Mouse (Mus musculus) kidney, adult 2 months (tissue): ENCODE data around the gene Ankib1. TPM values are rescaled to one million over a fixed set of nuclear protein-coding genes. Genes with fewer than 3 reads are reported as not detected.

Experiments used
- DNase-seq: peaks from one replicate; pipeline ENCODE4 v3.0.0; 2021
- H3K27ac ChIP-seq: fragments of 200-500 bp; 2 replicates; pipeline ENCODE4 v1.5.1; 2012; ENCODE audit warnings: low read depth, low read length, control low read depth, inconsistent platforms; ENCODE audit not compliant: insufficient read depth
- H3K27me3 ChIP-seq: fragments of 200-500 bp; replicated peaks from 2 replicates; pipeline ENCODE4 v1.6.1; 2012; ENCODE audit warnings: mild to moderate bottlenecking, moderate library complexity, low read length, inconsistent platforms; ENCODE audit not compliant: control insufficient read depth, insufficient read depth
- H3K36me3 ChIP-seq: fragments of 200-500 bp; 2 replicates; pipeline ENCODE4 v1.6.1; 2012; ENCODE audit warnings: mild to moderate bottlenecking, moderate library complexity, low read length, inconsistent platforms; ENCODE audit not compliant: control insufficient read depth, insufficient read depth
- H3K4me1 ChIP-seq: fragments of 200-500 bp; 2 replicates; pipeline ENCODE4 v1.6.1; 2011; ENCODE audit warnings: low read length; ENCODE audit not compliant: control insufficient read depth, insufficient read depth
- H3K4me3 ChIP-seq: fragments of 200-500 bp; 2 replicates; pipeline ENCODE4 v1.5.1; 2011; ENCODE audit warnings: mild to moderate bottlenecking, low read depth, low read length, control low read depth; ENCODE audit not compliant: insufficient read depth
- CTCF ChIP-seq: fragments of 200-500 bp; conservative IDR thresholded peaks from 2 replicates; pipeline ENCODE4 v1.5.1; 2011; ENCODE audit warnings: low read depth, mild to moderate bottlenecking, control low read depth, low read length, moderate library complexity, mixed read lengths; ENCODE audit not compliant: insufficient read depth, insufficient read length
- POLR2A ChIP-seq: fragments of 200-500 bp; IDR thresholded peaks from one replicate; pipeline ENCODE4 v1.6.1; 2011; ENCODE audit warnings: low read depth, low read length, control low read depth
- WGBS: fragments of 180-500 bp; shearing (Covaris S2); methylation state at CpG from one replicate; pipeline ENCODE4 v1.1.7; 2018; 5-methylcytosine and 5-hydroxymethylcytosine counted together
- polyA plus RNA-seq: library from polyadenylated mRNA; depleted of rRNA; stranded (reverse); fragments of >200 nt; gene quantifications from 2 replicates; pipeline ENCODE4 v1.2.3, GENCODE M21; 2012

The Ankib1 gene
- polyA plus RNA-seq, 1 experiment: 22.3 TPM

DNA sequence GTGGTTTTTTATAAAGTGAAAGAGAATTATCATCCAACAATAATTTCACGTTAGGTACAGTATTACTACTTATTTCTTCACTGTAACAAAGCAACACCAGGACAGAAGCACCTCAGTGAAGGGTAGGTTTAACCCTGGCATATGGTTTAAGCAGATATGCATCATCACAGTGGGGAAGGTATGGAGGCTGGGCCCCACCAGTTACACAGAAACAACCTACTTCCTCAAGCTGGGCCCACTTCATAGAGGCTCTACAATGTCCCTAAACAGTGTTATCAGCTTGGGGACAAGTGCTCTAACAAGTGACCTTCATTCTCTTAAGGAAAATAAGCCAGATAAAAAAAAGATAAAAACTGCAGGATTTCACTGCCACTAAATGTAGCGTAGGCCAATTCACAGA is 79.9 kb downstream of the Ankib1 start:
- peaks cover 10% of the 10 kb centered on the region for H3K36me3 ChIP-seq
- no peak overlapping the region for H3K4me3 ChIP-seq
- H3K27me3 ChIP-seq: no peaks in the 10 kb centered on the region
- WGBS: 94% methylated on average over 2 of the region's 2 CpGs
- DNase-seq: no peak
- H3K4me1 ChIP-seq: no peaks in the 10 kb centered on the region
- H3K27ac ChIP-seq: no peak overlapping the region
- no peak for TF ChIP-seq POLR2A
- TF ChIP-seq CTCF: no peak

DNA sequence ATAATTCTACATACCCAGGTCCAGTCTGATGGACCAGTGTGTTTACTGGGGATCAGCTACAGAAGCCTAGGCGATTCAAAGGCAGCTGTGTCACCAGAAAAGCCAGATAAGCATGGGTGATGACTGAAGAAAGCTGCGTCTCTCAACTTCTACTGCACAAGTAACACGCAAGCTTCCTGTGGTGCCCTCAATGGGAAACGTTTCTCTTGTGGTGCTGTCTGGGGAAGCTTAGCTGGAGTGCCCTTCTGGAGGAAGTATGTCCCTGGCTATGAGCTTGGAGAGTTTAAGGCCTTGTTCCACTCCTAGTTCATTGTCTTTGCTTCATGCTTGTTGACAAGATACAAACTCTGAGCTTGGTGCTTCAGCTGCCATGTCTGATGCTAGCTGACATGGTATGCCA is 83.4 kb downstream of the Ankib1 start:
- Histone ChIP-seq H3K36me3 (peaks cover 10% of the 10 kb centered on the region), H3K27me3 (no peaks in the 10 kb centered on the region), H3K4me1 (no peaks in the 10 kb centered on the region), H3K4me3 (no peak overlapping the region), H3K27ac (no peak overlapping the region)
- WGBS: 95% methylated on average over 4 of the region's 4 CpGs
- no peak for TF ChIP-seq POLR2A
- TF ChIP-seq CTCF: no peak
- no peak for DNase-seq

DNA sequence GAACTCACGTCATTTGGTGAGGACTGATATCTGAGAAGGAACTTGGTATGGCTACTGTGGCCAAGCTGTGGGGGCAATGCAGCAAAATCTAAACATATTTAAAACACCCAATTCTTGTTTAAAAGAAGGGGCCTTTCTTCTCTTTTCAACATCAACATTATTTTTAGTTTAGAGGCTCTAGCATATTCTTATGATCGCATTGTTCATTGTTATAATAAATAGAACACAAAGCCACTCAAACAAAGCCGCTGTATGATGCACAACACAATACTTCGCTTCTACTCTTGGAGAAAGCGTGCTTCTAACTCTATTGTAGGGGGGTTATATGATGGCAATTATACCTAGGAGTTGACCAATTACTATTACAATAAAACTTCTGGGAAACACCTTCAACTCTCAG is 86.9 kb downstream of the Ankib1 start:
- Histone ChIP-seq H3K4me3 (no peak overlapping the region), H3K4me1 (no peaks in the 10 kb centered on the region), H3K36me3 (peaks cover 5% of the 10 kb centered on the region), H3K27me3 (no peaks in the 10 kb centered on the region), H3K27ac (no peak overlapping the region)
- DNase-seq: no peak
- 98% methylated on average over 5 of the region's 5 CpGs for WGBS
- TF ChIP-seq CTCF (no peak), POLR2A (no peak)

DNA sequence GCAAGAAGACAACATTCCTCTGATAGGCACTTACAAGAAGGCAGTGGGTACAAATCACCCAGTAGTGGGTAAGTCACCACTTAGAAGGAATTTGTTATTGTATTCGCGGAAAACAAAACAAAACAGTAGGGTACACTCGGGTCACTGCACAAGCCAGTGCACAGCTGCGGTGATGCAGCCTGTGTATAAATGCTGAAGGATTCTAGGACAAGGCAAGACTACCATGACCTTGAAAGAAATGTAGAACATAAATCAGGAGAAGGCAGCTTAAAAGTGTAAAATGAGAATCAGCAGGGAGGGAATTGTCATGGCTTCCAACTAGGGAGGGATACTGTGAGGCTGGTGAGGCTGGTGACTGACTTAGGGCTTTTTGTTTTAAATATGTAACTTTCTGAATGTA is 100.5 kb downstream of the Ankib1 start:
- Histone ChIP-seq H3K36me3 (no peaks in the 10 kb centered on the region; the same call in 1 of the 2 replicates), H3K27ac (no peak overlapping the region), H3K27me3 (no peaks in the 10 kb centered on the region), H3K4me3 (no peak overlapping the region), H3K4me1 (no peaks in the 10 kb centered on the region)
- TF ChIP-seq POLR2A: no peak
- TF ChIP-seq CTCF: no peak
- WGBS: 38% methylated on average over 4 of the region's 4 CpGs
- no peak for DNase-seq

GRCm38 (mm10) chr5:3700025-3700424 is 102.7 kb downstream of the Ankib1 start:
- TF ChIP-seq POLR2A (no peak), CTCF (no peak)
- 85% methylated on average over 5 of the region's 5 CpGs for WGBS
- Histone ChIP-seq H3K4me3 (no peak overlapping the region), H3K36me3 (peaks cover 3% of the 10 kb centered on the region; the same call in 1 of the 2 replicates), H3K27me3 (no peaks in the 10 kb centered on the region), H3K4me1 (no peaks in the 10 kb centered on the region), H3K27ac (no peak overlapping the region)
- DNase-seq: no peak

- TF ChIP-seq CTCF (no peak), POLR2A (no peak)
- DNase-seq: no peak
- no peak overlapping the region for H3K4me3 ChIP-seq
- peaks cover 7% of the 10 kb centered on the region; the same call in 1 of the 2 replicates for H3K36me3 ChIP-seq
- H3K27ac ChIP-seq: no peak overlapping the region
- WGBS: 76% methylated on average over 3 of the region's 3 CpGs
- no peaks in the 10 kb centered on the region for H3K27me3 ChIP-seq
- H3K4me1 ChIP-seq: no peaks in the 10 kb centered on the region
These were observed 106.7 kb downstream of the Ankib1 start for GRCm38 (mm10) chr5:3696031-3696430.

GRCm38 (mm10) chr5:3695191-3695590 is 107.5 kb downstream of the Ankib1 start:
- Histone ChIP-seq H3K4me1 (no peaks in the 10 kb centered on the region), H3K4me3 (no peak overlapping the region), H3K27me3 (no peaks in the 10 kb centered on the region), H3K27ac (no peak overlapping the region), H3K36me3 (peaks cover 7% of the 10 kb centered on the region; the same call in 1 of the 2 replicates)
- DNase-seq: no peak
- no peak for TF ChIP-seq POLR2A
- no peak for TF ChIP-seq CTCF
- 85% methylated on average over 4 of the region's 4 CpGs for WGBS
